Mouse (Mus musculus) G1E (cell line): ENCODE measurements around the gene Nr2f2.

Source experiments
- CTCF ChIP-seq: IDR thresholded peaks from 2 replicates; pipeline ENCODE4 v1.5.1; 2012; ENCODE audit warnings: low read depth, low read length, inconsistent platforms, mixed read lengths
- POLR2AphosphoS5 ChIP-seq: IDR thresholded peaks from 2 replicates; pipeline ENCODE4 v1.6.1; 2012; ENCODE audit warnings: low read depth, low read length, inconsistent platforms; ENCODE audit not compliant: insufficient replicate concordance

DNA sequence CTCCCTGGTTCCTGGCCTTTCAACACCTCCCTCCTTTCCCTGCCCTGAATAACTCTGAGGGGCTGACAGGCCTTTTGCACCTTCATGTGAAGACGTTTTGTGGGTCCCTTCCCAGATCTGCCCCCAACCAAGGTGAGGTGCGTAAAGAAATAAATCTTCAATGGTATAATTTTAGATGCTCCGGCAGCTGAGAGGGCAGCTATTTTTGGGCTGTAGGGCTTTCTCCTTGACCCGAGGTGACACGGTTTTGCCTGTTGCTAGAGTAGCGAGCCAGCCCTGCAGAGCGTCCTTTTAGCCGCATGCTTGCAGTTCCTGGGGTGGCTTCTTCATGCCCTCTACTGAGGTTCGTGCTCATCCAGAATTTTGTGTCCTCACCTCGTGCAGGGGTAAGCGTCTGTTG is 43.4 kb upstream of the Nr2f2 start:
- TF ChIP-seq CTCF: no peak
- no peak for TF ChIP-seq POLR2AphosphoS5
